Mouse (Mus musculus) erythroid progenitor cell, adult 5-6 weeks (primary cell): ENCODE measurements around the gene Mast3. TPM values are rescaled to one million over a fixed set of nuclear protein-coding genes. Genes with fewer than 3 reads are reported as not detected.

Source experiments
- ATAC-seq: replicated peaks from 2 replicates; pipeline ENCODE4 v1.8.0; 2016; ENCODE audit warnings: moderate number of reproducible peaks, mild to moderate bottlenecking, moderate TSS enrichment, inconsistent platforms; ENCODE audit not compliant: poor library complexity, low FRiP score, severe bottlenecking
- total RNA-seq, 2 experiments: library from RNA; stranded (forward) in 1 of 2; stranded (reverse) in 1 of 2; fragments of 150-400 nt in 1 of 2; fragments of 186-747, 209-891 nt in 1 of 2; gene quantifications; 2 replicates each; pipeline versions ENCODE4 v1.2.3 to v1.2.4; 2015 to 2017; ENCODE audit warnings: low replicate concordance in 2 of 2

The Mast3 gene
- total RNA-seq, 2 experiments from 2014 or later, result 3.0 to 13.4 TPM

DNA sequence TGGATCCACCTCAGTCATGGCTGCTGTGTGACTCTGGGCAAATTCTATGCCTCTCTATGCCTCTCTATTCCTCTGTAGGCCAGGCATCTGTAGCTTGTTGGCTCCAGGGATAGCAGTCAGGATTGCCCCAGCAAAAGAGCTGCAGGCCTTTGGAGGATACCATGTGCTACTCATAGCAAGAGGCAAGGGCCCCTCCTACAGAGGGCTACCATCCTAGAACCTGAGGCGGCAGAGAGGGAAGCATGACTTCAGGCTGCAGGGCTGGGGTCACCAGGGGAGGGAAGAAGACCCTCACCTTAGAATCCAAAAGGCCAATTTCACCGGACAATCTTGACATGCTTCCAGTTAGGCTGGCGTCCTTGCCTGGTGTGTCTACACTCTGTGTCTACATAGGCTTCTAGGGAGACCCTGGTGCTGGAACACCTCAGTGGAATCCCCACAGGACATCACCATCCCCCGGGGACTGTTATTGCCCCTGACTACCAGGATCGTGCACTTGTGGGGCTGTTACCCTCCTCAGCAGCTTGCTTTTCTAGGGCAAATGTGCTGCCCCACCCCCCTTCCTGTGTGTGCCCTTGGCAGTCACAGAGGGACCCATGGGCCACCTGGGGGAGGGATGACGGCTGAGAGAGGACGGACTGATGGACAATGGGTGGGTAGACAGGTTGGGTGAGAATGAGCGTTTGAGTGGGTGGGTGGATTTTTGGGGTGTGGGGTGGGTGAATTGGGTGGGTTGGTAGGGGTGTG, 4.3 kb upstream of the Mast3 start:
- ATAC-seq, result no peak

DNA sequence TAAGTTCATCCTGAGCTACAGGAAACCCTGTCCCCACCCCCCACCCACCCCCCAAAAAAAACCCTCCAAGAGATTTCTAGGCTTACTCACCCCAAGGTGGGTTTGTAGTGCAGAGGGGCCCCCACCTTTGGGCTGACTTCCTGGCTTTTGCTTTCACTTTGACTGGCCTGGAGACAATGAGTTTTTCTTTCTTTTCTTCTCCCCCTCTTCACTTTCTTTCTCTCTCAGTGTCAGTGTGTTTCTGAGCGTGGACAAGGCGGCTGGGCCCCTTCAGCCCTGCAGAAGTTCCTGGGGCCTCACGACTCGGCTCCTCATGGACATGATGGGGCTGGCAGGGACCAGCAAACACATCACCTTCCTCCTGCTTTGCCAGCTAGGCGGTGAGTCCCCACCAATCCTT, 3.4 kb upstream of the Mast3 start, which contains the start of gene Il12rb1:
Gene Il12rb1 (plus strand): TSS at position 211 of the 400 bp plus-strand sequence.
- ATAC-seq, result no peak

DNA sequence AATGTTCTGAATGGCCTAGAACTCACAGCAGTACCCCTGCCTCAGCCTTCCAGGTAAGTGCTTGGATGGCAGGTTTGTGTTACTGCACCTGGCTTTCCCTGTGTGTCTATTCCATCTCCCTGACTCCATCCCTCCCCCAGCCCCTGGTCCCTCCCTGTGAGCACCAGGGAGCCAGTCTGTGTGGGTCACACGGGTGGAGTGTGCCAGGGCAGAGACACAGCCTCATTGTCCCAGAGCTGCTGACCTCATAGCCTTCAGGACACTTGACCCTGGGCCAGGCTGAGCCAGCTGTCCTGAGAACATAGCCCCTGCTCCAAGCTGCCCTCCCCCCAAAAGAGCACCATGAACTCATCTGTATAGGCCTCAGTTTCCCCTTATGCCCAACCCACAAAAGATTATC, 2.5 kb upstream of the Mast3 start:
- ATAC-seq, result no peak

DNA sequence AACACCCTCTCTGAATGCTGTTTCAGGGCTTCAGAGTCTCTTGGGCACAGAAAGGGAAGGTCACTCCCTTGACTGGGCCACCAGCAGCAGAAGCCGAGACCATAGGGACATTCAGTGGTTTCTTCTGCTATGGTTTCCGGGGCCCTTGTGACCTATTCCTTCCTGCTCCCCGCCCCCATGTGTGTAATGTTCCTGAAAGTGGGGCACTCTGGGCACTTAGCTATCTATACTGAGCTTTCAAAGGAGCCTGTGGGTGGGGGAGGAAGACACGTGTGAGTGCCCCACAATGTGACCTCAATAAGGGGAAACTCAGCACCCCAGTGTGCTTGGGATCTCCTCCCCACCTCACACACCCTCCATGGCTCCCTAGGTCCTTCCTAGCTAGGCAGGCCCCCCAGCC, 1.7 kb upstream of the Mast3 start:
- ATAC-seq, result no peak

DNA sequence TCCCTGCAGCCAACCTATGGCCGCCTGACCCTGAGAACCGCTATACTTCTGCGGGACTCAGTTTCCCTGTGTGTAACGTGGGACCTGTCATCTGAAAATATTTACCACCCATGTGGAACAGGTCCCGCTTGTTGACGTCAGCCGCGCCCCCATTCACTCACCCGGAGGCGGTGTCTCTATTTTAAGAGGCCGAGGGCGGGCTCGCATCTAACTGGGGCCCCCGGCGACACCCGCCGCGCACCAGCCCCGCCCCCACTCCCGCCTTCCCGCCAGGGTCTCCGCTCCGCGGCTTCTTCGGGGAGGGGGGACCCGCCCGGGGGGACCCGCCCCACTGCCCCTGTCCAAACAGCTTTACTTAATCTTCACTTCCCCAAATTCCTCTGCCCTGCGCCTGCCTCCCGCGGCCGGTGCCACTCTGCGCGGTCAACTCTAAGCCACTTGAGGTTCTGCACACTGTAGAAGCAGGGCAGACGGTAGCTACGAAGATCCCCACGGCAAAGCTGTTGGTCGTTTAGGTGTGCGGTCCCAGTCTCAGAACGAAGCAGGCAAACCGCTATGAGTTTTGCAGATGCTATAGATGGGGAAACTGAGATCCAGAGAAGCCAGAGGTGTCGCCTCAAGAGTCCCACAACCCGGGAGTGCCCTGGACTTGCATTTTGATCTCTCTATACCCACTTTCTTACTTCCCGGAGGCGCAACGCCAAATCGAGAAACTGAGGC, 933 bp downstream of the Mast3 start:
- ATAC-seq, result no peak

DNA sequence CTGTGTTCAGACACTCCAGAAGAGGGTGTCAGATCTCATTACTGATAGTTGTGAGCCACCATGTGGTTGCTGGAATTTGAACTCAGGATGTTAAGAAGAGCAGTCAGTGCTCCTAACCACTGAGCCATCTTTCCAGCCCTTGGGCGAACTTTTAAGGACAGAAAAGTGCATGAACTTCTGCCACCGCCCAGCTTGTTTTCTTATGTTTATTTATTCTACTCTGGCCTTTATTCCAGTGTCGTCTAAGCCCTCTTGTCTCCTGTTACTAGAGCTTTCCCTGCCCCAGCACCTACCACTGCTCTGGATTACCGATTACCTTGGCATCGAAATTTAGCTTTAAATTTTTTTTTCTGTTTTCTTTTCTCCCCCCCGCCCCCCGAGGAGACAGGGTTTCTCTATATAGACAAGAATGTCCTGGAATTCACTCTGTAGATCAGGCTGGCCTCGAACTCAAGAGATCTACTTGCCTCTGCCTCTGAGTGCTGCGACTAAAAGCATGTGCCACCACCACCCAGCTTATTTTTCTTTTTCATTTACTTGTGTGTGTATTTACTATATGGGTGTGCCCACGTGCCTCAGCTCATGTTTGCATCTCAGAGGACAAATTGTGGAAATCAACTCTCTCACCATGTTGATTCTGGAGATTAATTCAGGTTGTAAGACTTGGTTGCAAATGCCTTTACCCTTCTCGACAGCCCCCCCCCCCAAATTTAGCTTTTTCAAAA, 1.9 kb downstream of the Mast3 start:
- no peak for ATAC-seq

DNA sequence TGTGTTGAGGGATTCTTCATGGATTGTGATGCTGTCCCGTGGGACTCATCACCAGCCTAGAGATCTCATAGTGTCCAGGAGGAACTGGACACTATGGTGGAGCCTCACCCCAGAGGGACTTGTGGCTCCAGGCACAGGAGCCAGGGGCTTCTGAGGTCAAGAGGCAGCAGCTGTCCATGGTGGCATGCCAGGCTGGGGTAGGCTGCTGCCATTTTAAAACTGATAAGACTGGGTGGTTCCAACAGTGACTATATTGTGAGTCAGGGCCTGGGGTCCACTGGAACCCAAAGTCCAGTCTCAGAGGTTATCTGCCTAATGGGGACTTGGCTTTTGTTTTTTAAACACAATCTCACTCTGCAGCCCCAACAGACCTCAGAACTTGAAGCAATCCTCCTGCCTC, 3.0 kb downstream of the Mast3 start:
- ATAC-seq, result no peak

DNA sequence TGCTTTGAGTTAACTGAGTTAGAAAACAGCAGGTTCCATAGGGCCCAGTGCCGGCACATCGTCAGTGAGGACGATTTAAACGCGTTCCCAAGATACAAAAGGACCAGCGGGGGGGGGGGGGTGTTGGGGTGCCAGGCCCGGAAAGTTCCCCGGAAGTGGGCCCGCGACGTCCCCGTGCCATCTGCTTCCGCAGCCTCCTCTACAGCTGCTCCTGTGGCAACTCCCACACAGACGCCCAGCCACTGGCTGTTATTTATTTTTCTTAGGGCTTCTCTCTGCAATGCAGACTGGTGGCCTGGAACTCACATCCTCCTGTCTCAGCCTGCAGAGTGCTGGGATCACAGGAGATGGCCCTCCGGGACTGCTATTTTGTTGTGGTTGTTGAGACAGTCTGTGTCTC, 3.7 kb downstream of the Mast3 start:
- ATAC-seq, result no peak

DNA sequence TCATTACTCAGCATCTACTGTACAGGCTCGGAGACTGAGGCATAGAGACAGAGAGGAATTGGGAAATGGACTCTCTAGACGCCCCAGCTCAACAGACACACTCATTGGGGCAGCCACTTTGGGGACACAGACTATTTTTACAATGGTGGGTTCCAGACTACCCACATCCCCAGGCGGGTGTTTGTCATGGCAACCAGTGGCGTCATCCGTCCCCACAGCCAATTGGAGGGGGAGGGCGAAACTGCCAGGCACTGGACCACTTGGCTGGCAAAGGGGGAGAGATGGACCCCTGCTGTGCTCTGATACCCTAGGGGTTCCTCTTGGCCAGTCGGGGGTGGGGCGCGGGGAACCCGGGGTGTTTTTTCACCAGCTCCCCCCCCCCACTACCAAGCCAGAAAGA, 4.2 kb downstream of the Mast3 start:
- no peak for ATAC-seq

DNA sequence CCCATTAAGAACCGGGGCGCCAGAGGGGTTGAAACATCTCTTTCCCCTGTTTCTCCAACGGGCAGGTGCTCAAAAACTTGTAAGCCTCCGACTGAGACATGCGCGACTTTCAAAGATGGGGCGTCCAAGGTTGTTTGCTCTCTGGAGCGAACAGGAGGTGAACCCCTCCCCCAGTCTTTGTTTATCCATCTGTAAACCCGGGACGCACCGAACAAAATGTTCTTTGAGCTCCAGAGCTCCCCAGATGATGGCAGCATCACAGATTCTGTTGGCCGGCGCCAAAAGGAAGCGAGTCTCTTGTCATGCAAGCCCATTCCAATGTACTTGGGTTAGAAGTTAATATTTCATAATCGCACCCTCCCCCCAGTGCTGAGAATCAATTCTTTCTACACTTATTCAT, 6.6 kb downstream of the Mast3 start:
- no peak for ATAC-seq

DNA sequence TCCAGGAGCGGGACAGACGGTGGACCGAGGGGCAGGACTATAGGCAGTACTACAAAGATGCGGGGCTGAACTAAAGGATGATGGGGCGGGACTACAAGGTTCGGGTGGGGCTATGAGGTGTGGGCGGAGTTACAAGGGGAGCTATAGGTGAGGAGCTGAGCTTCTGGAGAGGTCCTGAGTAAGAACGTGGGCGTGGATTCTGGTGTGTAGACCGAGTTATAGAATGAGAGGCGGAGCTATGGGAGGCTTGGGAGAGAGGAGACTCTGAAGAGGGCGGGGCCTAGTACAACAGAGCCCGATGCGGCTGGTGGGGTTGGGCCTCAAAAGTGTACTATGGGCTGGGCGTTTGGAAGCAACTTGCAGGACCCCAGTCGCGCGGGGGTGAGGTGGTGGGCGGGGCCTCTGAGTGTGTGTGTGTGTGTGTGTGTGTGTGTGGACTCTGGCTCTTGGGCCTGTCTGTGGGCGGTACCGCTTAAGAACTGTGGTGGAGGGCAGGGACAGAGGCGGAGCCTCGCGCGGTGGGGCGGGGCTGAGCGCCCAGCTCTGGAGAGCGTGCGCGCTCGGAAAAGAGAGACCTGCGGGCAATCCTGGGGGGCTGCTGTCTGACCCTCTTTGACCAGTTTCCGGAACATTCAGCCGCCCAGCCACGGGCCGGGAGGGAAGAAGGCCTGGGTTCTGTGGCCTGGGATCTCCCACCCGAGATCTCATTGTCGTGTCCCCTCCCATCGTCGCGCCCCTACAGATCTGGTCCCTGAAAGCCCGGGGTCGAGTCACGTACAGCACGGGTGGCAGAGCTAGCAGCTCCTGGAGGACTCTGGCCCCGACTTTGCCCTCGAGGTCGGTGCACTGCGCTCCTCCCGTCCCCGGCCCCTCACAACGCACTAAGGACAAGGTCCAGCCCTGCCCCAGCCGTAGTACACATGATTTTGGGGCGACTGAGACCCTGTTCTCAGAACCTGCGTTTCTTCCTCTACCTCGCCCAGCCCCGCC, 7.5 kb downstream of the Mast3 start:
- peak; percentile 78 for ATAC-seq

DNA sequence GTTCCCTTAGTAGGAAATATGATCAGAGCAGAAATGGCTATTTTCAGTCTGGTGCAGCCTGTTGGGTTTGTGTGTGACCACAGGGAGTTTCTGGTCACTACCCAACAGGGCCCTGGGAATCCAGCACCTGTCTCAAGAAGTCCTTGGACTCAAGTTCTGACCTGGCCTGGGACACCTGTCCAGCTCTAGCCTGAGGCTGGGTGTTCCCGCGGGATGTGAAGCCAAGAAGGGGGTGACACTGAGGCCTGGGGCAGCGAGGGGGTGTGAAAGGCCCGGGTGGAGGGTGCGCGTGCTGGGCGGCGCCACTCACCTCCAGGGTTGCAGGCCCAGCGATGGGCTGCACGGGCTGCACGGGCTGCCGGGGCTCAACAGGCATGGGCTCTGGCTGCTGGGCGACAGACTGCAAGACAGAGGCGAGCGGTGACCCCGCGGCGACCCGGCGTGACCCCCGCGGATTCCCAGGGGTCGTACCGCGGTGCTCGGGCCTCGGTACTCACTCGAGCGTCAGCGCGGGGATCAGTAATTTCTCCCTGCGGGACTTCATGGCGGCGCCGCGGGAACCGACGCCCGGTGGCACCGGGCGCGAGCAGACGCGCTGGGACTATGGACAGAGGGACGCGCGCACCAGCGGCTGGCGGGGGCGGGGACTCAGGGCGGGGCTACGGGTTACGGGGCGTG, 8.3 kb downstream of the Mast3 start:
- no peak; the same call in 1 of the 2 replicates for ATAC-seq

DNA sequence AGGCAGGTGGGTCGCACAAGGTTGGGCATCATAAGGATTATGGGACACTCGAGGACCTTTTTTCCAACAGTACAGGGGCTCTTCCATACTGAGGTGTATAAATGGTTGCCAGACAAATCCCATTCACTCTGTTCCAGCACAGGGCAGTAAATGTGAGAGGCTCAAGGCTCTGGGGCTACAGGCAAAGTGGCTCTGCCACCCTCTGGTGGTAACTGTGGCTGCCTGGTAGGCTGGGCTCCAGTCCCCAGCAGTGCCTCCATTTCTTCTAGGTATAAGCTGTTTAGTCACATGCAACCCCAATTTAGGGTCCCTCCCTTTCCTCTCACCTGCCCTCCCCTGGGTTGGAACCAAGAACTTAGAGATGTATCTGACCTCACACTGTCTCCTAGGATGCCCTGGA, 9.5 kb downstream of the Mast3 start:
- ATAC-seq, result no peak

DNA sequence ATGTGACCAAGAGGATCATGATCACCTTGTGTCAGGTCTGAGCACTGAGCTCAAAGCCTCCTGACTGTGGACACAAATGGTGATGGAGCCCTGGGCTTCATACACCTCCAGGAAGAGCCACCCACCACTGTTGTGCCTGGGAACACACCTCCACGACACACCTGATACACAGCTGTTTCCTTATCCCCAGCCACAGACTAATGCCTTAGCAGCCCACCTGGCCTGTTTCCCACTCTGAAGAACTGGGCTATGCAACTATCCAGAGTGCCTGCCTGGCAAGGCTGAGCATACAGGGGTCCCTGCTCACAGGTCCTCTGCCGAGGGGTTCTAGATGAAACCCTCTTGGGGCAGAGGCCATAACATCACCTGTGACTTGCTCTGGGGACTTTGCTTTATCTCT, 10.6 kb downstream of the Mast3 start:
- ATAC-seq, result no peak

DNA sequence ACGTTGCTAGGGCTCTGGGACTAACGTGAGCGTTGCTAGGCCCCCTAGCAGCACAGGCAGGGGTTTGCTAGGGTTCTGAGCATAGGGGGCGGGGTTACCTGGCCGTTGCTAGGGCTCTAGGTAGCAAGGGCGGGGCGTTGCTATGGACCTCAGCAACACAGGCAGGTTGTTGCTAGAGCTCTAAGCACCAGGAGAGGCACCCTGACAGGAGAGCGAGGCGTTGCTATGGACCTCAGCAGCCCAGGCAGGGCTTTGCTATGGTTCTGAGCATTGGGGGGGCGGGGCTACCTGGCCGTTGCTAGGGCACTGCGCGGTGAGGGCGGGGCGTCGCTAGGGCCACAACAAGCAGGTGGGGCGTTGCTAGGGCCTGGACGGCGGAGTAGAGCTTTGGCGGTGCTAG, 12.2 kb downstream of the Mast3 start:
- no peak for ATAC-seq

DNA sequence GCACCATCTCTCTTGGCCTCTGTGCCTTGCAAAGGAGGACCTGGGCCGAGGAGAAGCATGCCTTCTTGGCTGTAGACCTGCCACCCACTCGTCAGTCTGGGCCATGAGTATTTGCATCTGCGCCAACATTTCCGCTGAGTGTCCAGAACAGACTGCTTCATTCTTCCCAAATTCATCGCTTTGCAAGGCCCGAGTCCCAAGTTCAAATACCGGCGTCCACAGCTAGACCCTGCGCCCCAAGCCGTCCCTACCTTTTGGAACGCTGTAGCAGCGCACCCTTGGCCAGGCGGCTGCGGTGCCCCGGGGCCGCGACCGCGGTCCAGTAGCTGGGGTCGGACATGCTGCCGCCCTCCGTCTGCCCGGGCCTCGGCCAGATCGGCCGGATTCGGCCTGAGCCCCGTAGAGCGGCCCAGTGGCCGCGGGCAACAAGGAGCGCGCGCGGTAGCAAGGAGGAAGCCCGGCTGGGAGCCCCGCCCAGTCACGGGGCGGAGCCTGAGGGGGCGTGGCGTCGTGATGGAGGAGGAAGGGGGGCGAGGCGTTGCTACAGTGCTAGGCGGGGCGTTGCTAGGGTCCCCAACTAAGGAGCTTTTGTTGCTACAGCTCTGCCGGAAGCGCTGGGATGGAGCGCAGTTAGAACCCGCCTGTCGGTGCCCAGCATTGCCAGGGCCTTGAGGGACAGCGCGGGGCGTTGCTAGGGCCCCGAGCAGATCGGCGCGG, 12.7 kb downstream of the Mast3 start:
- peak; percentile 60 for ATAC-seq

DNA sequence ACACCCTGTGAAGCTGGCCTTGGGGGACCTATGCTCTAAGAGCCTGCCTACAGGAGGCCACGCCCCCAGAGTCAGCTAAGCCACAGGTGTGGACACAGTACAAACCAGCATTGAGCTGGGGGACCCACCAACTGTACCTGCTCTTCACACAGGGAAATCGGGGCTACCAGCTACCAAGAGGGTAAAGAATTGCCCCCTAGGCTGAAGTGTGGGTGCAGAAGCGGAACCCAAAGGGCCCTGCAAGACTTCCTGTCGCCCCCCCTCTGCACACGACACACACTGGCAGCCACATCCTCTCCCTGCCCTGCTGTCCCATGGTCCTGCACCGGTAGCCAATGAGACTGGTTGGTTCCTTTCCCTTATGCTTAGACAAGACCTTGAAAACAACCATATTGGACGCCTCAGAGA, 13.6 kb downstream of the Mast3 start:
- ATAC-seq, result no peak

DNA sequence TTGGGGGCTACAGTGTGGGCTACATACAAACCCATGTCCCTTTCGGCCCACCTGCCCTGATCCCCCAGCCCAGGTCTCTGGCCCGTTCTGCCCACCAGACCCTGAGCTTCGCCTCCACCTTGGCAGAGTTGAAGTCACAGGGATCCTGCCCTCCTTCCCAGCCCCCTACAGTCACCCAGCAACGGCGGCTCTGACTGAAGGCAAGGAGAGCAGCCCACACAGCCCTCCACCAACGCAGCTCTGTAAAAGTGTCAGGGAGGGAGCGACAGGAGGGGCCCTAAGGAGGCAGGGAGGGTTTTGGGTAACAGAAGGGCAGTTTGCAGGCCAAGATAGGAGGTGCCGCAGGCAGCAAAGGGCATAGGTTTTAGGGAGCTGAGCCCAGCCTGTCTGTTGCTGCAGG, 14.0 kb downstream of the Mast3 start:
- no peak for ATAC-seq

DNA sequence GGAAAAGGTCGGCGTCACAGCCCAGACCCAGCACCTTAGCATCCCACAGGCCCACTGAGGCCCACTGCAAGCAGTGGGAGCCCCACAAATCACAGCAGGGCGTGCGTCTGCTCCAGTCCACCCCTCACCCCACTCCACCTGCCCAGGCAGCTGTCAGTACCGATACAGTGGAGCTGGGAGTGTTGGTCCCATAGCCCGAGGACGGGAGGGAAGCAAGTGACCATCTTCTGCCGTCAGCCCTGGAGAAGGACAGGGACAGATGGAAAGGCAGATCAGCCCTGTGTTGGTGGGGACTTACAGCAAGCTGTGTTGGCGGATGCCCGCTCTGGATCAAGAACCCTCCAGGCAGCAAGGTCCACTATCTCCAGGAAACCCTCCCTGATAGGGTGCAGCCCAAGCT, 15.8 kb downstream of the Mast3 start:
- ATAC-seq, result no peak
